Mouse (Mus musculus) embryonic facial prominence, embryonic 12.5 days (tissue): ENCODE measurements around the gene Vmn1r201. TPM values are rescaled to one million over a fixed set of nuclear protein-coding genes. Genes with fewer than 3 reads are reported as not detected.

Source experiments
- ATAC-seq: fragments of 200-750 bp; cut with Nextera tagmentation; 2 replicates; pipeline ENCODE4 v1.8.0; 2017; ENCODE audit not compliant: insufficient number of reproducible peaks, insufficient read depth, low FRiP score, low TSS enrichment
- H3K27ac ChIP-seq: fragments of 300-500 bp; sonication (generic); 2 replicates; pipeline ENCODE4 v1.5.1; 2016; ENCODE audit warnings: mild to moderate bottlenecking
- H3K27me3 ChIP-seq: fragments of 300-500 bp; sonication (generic); 2 replicates; pipeline ENCODE4 v1.6.1; 2016; ENCODE audit warnings: mild to moderate bottlenecking, moderate library complexity
- H3K36me3 ChIP-seq: fragments of 300-500 bp; sonication (generic); 2 replicates; pipeline ENCODE4 v1.6.1; 2016; ENCODE audit warnings: mild to moderate bottlenecking
- H3K4me1 ChIP-seq: fragments of 300-500 bp; sonication (generic); 2 replicates; pipeline ENCODE4 v1.6.1; 2016
- H3K4me2 ChIP-seq: fragments of 300-500 bp; sonication (generic); replicated peaks from 2 replicates; pipeline ENCODE4 v1.6.1; 2016; ENCODE audit warnings: mild to moderate bottlenecking, moderate library complexity
- H3K4me3 ChIP-seq: fragments of 300-500 bp; sonication (generic); 2 replicates; pipeline ENCODE4 v1.5.1; 2016; ENCODE audit warnings: mild to moderate bottlenecking
- H3K9ac ChIP-seq: fragments of 300-500 bp; sonication (generic); 2 replicates; pipeline ENCODE4 v1.6.1; 2016; ENCODE audit warnings: mild to moderate bottlenecking, moderate library complexity
- H3K9me3 ChIP-seq: fragments of 300-500 bp; sonication (generic); 2 replicates; pipeline ENCODE4 v1.6.1; 2016; ENCODE audit warnings: mild to moderate bottlenecking, moderate library complexity
- WGBS: fragments of 180-500 bp; shearing (Covaris S2); methylation state at CpG from one replicate; pipeline ENCODE4 v1.1.7; 2016; 5-methylcytosine and 5-hydroxymethylcytosine counted together
- polyA plus RNA-seq: library from polyadenylated mRNA; unstranded; fragments of >200 nt; fragmentation: Nextera tagmentation; extraction: Ambion mirVana; gene quantifications from 2 replicates; pipeline ENCODE4 v1.2.1, GENCODE M21; 2016

Vmn1r201 gene
- not detected in 2 replicates for polyA plus RNA-seq

- Histone ChIP-seq H3K4me2 (no peak within 1 kb of the TSS), H3K27me3 (no peaks in the 10 kb centered on the region), H3K4me1 (no peaks in the 10 kb centered on the region), H3K4me3 (no peak within 1 kb of the TSS), H3K9me3 (no peaks in the 10 kb centered on the region), H3K36me3 (no peaks in the 10 kb centered on the region), H3K27ac (no peak within 1 kb of the TSS), H3K9ac (no peak within 1 kb of the TSS)
- 29% methylated on average over 1 of the region's 1 CpGs for WGBS
- ATAC-seq, result no peak
Observed at GRCm38 (mm10) chr13:22471623-22472022, at the start of gene Vmn1r201. TSS of gene Vmn1r201 (plus strand) at chr13:22471923.

GRCm38 (mm10) chr13:22455145-22455544 is 16.6 kb upstream of the Vmn1r201 start:
- ATAC-seq, result no peak
- Histone ChIP-seq H3K27me3 (no peaks in the 10 kb centered on the region), H3K27ac (no peak overlapping the region), H3K4me1 (no peaks in the 10 kb centered on the region), H3K36me3 (no peaks in the 10 kb centered on the region), H3K4me3 (no peak overlapping the region), H3K9ac (no peak overlapping the region), H3K9me3 (no peaks in the 10 kb centered on the region), H3K4me2 (no peak overlapping the region)

GRCm38 (mm10) chr13:22502431-22502830 is 30.7 kb downstream of the Vmn1r201 start:
- H3K4me1 ChIP-seq, result no peaks in the 10 kb centered on the region
- H3K4me2 ChIP-seq, result no peak overlapping the region
- H3K27ac ChIP-seq, result no peak overlapping the region
- H3K4me3 ChIP-seq, result no peak overlapping the region
- no peaks in the 10 kb centered on the region for H3K27me3 ChIP-seq
- ATAC-seq, result no peak
- no peaks in the 10 kb centered on the region for H3K9me3 ChIP-seq
- WGBS, result 67% methylated on average over 3 of the region's 3 CpGs
- H3K36me3 ChIP-seq, result no peaks in the 10 kb centered on the region
- H3K9ac ChIP-seq, result no peak overlapping the region

DNA sequence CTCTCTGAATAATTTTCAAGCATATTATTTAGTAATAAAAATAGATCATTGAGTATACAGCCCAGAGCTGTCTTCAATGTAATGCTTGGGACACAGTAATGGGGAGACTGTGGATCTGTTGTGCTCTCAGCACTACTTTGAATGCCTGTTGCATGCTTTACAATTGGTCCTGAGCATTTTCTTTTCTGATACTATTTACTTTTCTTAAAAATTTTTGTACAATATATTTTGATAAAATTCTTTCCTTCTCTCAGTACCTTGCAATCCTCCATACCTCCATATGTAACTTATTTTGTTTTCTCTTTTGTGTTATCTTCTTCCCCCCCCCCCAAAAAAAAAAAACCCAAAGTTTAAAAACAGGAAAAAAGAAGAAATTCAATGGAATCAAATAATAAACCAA is 33.6 kb downstream of the Vmn1r201 start, which contains the start of gene Vmn1r202:
Vmn1r202 (minus strand) TSS at position 101 of the 400 bp plus-strand sequence.
- Histone ChIP-seq H3K36me3 (no peaks in the 10 kb centered on the region), H3K27ac (no peak within 1 kb of the TSS), H3K9ac (no peak within 1 kb of the TSS), H3K4me1 (no peaks in the 10 kb centered on the region), H3K4me2 (no peak within 1 kb of the TSS), H3K4me3 (no peak within 1 kb of the TSS), H3K27me3 (no peaks in the 10 kb centered on the region), H3K9me3 (no peaks in the 10 kb centered on the region)
- no peak for ATAC-seq

GRCm38 (mm10) chr13:22517814-22518213 is 46.1 kb downstream of the Vmn1r201 start, which contains the start of gene Vmn1r203:
TSS of gene Vmn1r203 (plus strand) at chr13:22518114.
- no peaks in the 10 kb centered on the region for H3K36me3 ChIP-seq
- no peaks in the 10 kb centered on the region for H3K27me3 ChIP-seq
- H3K4me1 ChIP-seq, result no peaks in the 10 kb centered on the region
- no peak within 1 kb of the TSS for H3K9ac ChIP-seq
- no peak within 1 kb of the TSS for H3K27ac ChIP-seq
- ATAC-seq, result no peak
- H3K9me3 ChIP-seq, result no peaks in the 10 kb centered on the region
- H3K4me2 ChIP-seq, result no peak within 1 kb of the TSS
- no peak within 1 kb of the TSS for H3K4me3 ChIP-seq

Other genes starting within 250 kb of the Vmn1r201 start
- not detected in 2 replicates for gene Vmn1r193, start 248.8 kb upstream of the Vmn1r201 start, polyA plus RNA-seq
- not detected in 2 replicates for gene Vmn1r194, start 227.7 kb upstream of the Vmn1r201 start, polyA plus RNA-seq
- not detected in 2 replicates for gene Vmn1r195, start 201.4 kb upstream of the Vmn1r201 start, polyA plus RNA-seq
- not detected in 2 replicates for gene Vmn1r196, start 182.0 kb upstream of the Vmn1r201 start, polyA plus RNA-seq
- not detected in 2 replicates for gene Vmn1r197, start 147.3 kb upstream of the Vmn1r201 start, polyA plus RNA-seq
- not detected in 2 replicates for gene Vmn1r198, start 121.6 kb upstream of the Vmn1r201 start, polyA plus RNA-seq
- gene Vmn1r199, start 92.1 kb upstream of the Vmn1r201 start, polyA plus RNA-seq, result not detected in 2 replicates
- not detected in 2 replicates for gene Vmn1r200, start 81.5 kb upstream of the Vmn1r201 start, polyA plus RNA-seq
- gene Vmn1r202, start 33.5 kb downstream of the Vmn1r201 start, polyA plus RNA-seq, result not detected in 2 replicates
- gene Vmn1r203, start 46.2 kb downstream of the Vmn1r201 start, polyA plus RNA-seq, result not detected in 2 replicates
- not detected in 2 replicates for gene Vmn1r204, start 81.3 kb downstream of the Vmn1r201 start, polyA plus RNA-seq
- gene Vmn1r205, start 121.1 kb downstream of the Vmn1r201 start, polyA plus RNA-seq, result not detected in 2 replicates
- not detected in 2 replicates for gene Vmn1r206, start 152.3 kb downstream of the Vmn1r201 start, polyA plus RNA-seq